Mouse (Mus musculus): ENCODE results near the gene Adk.

- peak; percentile 76 for TF ChIP-seq CTCF (IDR thresholded peaks at IDR 0.05; ENCODE audit: low read depth)
- TF ChIP-seq EP300 (IDR thresholded peaks at IDR 0.05; ENCODE audit: low read depth): no peak
Measured at GRCm38 (mm10) chr14:21120473-21120872, 68.1 kb downstream of the Adk start.
